Mouse (Mus musculus): ENCODE measurements at regions not wholly inside any gene's neighbourhood (a gene's known extent, or its start where the extent isn't known, plus 50 kb on each side); places are given as distances from the start of the nearest gene placed in this dataset.

DNA sequence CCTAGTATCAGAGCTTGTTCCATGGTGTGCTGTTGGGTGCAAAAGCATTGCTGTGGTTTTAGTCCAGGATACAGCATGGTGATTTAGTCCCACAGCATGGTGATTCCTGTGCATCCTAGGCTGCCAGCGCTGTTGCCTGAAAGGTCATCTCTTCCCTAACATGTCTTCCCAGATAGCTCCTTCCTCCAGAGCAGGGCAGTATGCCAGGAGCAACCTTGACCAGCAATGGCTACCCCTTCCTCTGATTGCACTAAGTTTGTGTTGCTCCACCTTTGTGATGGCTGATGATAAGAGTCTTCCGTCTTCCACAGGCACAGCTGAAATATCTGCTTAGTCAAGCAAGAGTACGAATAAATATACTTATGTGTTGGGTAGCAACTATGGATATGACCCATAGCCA lies 85.6 kb upstream of the Itga1 start:
- TF ChIP-seq POLR2A (IDR thresholded peaks at IDR 0.05; ENCODE audit: extremely low read depth, insufficient read depth, low read length) (no peak), CTCF (IDR thresholded peaks at IDR 0.05; ENCODE audit: low read depth, low read length) (no peak)

All from liver, adult 2 months (tissue).